Mouse (Mus musculus) liver, postnatal 0 days (tissue): ENCODE measurements around the gene Adamts7.

Experiments used
- CTCF ChIP-seq: sonication (generic); IDR thresholded peaks from 2 replicates; pipeline ENCODE4 v1.5.1; 2016; ENCODE audit warnings: antibody characterized with exemption, low read depth
- EP300 ChIP-seq: IDR thresholded peaks from 2 replicates; pipeline ENCODE4 v1.6.1; 2016; ENCODE audit warnings: antibody characterized with exemption, low read depth, mild to moderate bottlenecking

DNA sequence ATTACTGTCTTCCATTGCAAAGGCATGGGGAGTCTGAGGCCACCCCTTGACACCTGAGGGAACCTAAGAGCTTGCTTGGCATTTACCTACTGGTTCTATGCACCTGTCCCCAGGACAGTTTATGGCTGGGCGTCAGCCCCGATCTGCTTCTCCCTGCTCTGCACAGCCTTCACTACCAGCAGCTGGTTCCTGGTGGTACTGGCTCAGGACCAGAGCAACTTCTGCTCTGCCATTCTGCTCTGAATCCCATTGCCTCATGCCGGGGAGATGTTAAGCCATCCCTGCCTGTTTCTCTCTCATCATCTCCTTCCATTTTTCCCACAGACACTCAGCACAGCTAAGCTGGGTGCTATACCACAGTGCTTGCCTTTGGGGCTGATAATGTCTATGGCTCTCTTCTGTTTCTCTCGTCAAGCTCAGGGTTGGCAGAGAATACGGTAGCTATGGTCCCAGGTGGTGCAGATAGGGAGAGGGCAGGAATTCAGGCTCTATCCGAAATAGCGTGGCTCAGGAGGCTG, 35.1 kb downstream of the Adamts7 start:
- TF ChIP-seq CTCF (no peak), EP300 (no peak)
